Mouse (Mus musculus) B cell, adult (primary cell): ENCODE data around the gene Dnajc5. TPM values are rescaled to one million over a fixed set of nuclear protein-coding genes. Genes with fewer than 3 reads are reported as not detected.

Experiments used
- total RNA-seq: library from RNA; stranded (reverse); gene quantifications from 4 replicates; pipeline ENCODE4 v1.2.4, GENCODE M21; 2023; ENCODE audit not compliant: inconsistent age

Dnajc5 gene
- 112 to 128 TPM (median 117 TPM) in 4 replicates for total RNA-seq

DNA sequence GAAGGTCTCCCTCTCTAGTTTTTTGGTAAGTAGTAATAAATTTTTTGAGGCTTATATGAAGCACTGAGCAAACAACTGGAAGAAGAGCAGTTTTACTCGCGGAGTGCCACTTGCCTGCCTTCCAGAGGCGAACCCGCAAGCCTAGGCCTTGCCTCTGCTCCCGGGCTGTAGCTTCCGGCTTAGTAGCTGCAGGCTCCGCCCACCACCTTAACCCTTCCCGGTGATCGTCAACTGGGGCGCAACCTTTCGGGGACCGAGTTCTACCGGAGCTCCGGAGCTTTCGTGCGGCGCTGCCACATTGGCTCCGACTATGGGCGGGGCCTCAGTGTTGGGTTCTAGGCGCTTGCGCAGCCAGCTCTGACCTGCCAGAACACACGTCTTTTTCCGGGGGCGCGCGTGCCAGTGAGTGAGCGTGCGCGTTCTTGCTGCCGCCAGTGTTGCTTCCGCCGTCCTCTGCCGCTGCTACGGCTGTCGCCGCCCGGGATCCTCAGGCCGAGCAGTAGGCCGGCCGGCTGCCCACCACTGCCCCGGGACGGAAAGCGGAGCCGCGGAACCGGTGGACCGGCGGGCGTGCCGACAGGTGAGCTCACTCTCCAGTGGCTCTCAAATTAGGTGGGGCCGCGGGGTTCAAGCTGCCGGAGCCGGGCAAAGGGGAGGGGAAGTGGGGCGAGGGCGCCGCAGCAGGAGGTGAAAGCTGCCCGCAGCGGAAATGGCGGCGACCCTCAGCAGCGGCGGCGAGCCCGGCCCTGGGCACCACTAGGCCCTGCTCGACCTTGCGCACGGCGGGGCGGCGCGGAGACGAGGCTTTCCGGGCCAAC lies at the start of gene Dnajc5:
TSS of gene Dnajc5 (plus strand) at position 368 of the 818 bp plus-strand sequence.

GRCm38 (mm10) chr2:181493156-181493927 lies 26.9 kb upstream of the Dnajc5 start, which contains the start of gene Abhd16b:
Abhd16b (plus strand) TSS chr2:181493206.

DNA sequence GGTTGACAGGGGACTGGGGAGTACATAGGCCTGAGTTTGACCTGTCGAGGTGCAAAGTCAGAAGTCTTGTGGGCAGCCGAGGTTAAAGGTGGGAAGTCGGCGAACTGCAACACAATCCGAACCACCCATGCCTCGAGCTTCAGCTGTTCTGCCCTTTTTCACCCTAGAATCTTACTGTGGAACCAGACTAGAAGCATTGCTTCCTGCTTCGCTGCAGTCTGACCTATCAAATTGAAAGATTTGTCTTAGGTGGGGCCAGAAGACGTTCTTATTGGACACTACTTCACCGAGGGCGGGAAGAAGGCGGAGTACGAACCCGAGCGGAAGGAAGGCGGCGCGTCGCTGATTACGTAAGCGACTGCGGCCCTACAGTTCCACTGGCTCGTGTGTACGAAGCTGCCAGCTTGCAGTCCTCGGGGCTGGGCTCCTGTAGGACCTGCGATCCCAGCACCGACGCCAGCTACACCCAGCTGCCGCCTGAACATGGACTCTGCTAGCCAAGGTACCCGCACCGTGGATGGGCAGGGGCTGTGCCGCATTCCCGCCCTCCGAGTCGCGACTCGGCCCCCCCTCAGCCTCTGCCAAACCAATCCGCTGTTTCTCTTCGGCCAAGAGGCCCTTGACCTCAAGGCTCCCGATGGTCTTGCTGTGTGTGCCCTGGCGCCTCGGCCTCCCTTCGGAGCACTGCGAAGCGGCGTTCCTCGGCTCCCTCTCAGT lies 23.3 kb upstream of the Dnajc5 start, which contains the start of gene Tpd52l2:
TSS of gene Tpd52l2 (plus strand) at position 312 of the 717 bp plus-strand sequence.

DNA sequence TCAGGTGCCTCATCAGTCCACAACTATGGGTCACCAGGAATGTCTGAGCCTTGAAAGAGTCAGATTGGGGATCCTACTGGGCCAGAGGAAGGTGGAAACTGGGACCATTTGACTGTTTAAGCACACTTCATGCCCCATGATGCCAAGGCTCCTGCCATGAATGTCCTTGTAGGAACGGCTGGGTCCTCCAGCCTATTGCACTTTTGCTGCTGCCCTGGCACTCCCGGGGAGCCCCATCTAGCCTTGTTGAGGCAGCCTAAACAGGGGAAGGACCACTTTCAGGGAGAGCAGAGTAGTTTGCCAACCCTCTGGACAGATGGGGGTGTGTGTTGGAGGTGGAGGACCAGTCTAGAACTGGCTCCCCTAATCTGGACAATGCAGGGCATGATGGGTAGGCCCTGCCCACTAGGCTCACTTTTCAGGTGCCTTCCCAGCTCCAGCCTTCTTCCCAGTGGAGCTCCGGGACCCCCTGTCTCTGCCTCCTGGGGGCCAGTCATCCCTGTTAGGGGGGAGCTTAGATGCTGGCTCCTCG lies 64.2 kb downstream of the Dnajc5 start, which contains the start of gene Uckl1:
TSS of gene Uckl1 (minus strand) at position 482 of the 532 bp plus-strand sequence.

GRCm38 (mm10) chr2:181591528-181592085 lies 71.3 kb downstream of the Dnajc5 start, which contains the start of gene Prpf6:
Prpf6 (plus strand) TSS chr2:181591868.

DNA sequence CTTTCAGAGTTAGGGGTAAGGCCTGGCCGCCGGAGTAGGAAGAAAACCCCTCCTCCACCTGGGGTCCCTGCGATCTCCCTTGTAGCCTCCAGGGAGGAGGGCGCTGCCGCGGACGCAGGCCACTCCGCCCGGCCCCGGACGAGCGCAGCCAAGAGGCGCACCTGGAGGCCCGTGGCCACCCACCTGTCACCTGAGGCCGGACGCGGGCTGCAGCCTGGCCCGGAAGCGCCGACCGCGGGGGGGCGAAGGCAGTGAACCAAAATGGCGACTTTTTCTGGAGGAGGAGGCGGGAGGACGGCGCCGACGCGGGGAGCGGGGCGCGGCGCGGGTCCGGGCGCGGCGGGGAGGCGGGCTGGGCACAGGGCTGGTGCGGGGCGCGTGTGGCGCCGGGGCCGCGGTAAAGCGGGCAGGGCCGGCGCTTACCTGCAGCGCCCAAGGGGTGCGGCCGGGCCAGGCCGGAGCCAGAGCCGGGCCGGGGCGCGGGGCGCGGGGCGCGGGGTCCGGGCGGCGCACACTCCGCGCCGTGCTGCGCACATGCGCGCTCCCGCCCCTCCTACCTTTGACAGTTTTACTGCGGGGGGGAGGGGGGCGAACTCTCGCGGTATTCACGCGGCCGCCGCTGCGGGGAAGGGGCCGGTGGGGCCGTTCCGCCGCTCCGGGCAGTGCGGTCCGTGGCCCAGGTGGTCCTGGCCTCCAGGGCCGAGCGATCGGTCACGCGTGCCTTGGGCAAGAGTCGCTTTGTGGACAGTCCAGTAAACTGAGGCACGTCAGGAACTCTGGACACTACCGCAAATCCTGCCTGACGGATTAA lies 72.2 kb downstream of the Dnajc5 start, which contains the start of gene Zfp512b:
TSS of gene Zfp512b (minus strand) at position 573 of the 811 bp plus-strand sequence.

DNA sequence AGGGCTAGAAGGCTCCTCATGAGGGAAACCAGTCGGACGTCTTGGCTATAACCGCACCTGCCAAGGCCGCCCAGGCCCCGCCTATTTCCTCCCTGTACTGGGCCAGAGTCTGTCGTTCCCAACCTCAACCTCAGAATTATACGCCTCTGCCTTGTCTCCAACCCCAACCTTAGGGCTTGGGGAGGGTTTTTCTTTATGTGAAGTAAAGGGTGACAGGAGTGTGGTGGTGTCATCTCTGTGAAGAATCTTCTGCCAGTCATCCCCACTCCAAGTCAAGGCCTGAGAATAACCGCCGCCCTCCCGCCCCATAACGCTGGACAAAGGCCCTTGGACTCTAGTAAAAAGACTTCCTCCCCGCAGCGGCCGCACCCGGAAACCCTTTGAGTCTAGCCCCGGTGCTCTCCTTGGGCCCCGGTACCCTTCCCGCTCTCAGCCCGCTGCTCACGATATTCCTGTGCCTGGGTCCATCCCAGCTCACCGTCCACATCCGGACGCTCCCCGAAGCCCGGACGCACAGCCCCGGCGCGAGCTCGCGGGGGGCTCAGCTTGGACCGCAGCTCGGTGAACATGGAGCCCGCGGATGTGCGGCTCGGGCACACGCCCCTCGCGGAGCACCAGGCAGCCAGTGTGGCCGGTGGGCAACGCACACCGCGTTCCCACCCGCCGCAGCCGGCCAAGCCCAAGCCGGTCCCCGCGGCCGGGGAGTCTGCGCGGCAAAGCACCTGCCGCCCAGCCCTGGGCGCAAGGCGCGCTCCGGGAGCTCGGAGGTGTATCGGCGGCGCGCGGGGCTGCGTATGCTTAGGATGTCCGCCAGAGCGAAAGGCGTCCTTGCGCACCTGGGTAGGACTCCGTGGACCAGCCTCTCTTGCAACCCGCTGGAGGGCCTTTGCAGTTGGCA lies 78.4 kb downstream of the Dnajc5 start, which contains the start of gene Samd10:
TSS of gene Samd10 (minus strand) at position 759 of the 898 bp plus-strand sequence.

Other genes with a start within 250 kb of the Dnajc5 start
- gene Gmeb2, start 232.4 kb upstream of the Dnajc5 start, total RNA-seq = 54.4 to 67.7 TPM (median 58.3 TPM) in 4 replicates
- gene Stmn3, start 206.0 kb upstream of the Dnajc5 start, total RNA-seq = not detected in 4 replicates
- 100 to 125 TPM (median 112 TPM) in 4 replicates for gene Rtel1, start 200.7 kb upstream of the Dnajc5 start, total RNA-seq
- gene Zgpat, start 155.6 kb upstream of the Dnajc5 start, total RNA-seq = 66.0 to 80.8 TPM (median 75.7 TPM) in 4 replicates
- 88.0 to 95.4 TPM (median 92.8 TPM) in 4 replicates for gene Arfrp1, start 155.1 kb upstream of the Dnajc5 start, total RNA-seq
- gene Lime1, start 140.4 kb upstream of the Dnajc5 start, total RNA-seq = 57.8 to 65.4 TPM (median 60.3 TPM) in 4 replicates
- 0.29 to 1.3 TPM (median 0.69 TPM) in 4 replicates for gene Zbtb46, start 61.1 kb upstream of the Dnajc5 start, total RNA-seq
- gene Abhd16b, start 27.3 kb upstream of the Dnajc5 start, total RNA-seq = not detected in 4 replicates
- gene Tpd52l2, start 23.3 kb upstream of the Dnajc5 start, total RNA-seq = 79.5 to 84.3 TPM (median 80.4 TPM) in 4 replicates
- 161 to 195 TPM (median 177 TPM) in 4 replicates for gene Uckl1, start 64.4 kb downstream of the Dnajc5 start, total RNA-seq
- 60.3 to 64.9 TPM (median 63.4 TPM) in 4 replicates for gene Prpf6, start 71.4 kb downstream of the Dnajc5 start, total RNA-seq
- gene Zfp512b, start 72.3 kb downstream of the Dnajc5 start, total RNA-seq = 37.9 to 43.7 TPM (median 42.4 TPM) in 4 replicates
- 11.6 to 16.0 TPM (median 13.1 TPM) in 4 replicates for gene Samd10, start 78.7 kb downstream of the Dnajc5 start, total RNA-seq
- gene Gm29797, start 136.5 kb downstream of the Dnajc5 start, total RNA-seq = 1.2 TPM in 1 of 4 replicates, not detected in the others
- not detected in 4 replicates for gene Sox18, start 151.2 kb downstream of the Dnajc5 start, total RNA-seq
- gene Tcea2, start 159.8 kb downstream of the Dnajc5 start, total RNA-seq = 15.8 to 23.0 TPM (median 19.9 TPM) in 4 replicates
- gene Rgs19, start 173.5 kb downstream of the Dnajc5 start, total RNA-seq = 162 to 178 TPM (median 173 TPM) in 4 replicates
- not detected in 4 replicates for gene Lkaaear1, start 178.0 kb downstream of the Dnajc5 start, total RNA-seq
- gene Oprl1, start 194.5 kb downstream of the Dnajc5 start, total RNA-seq = 0.45 to 0.63 TPM (median 0.57 TPM) in 3 of 4 replicates, not detected in the other
- not detected in 4 replicates for gene Myt1, start 242.8 kb downstream of the Dnajc5 start, total RNA-seq